Mouse (Mus musculus) lung, adult 2 months (tissue): Measurements from ENCODE around the gene Nt5c3b. TPM values are rescaled to one million over a fixed set of nuclear protein-coding genes. Genes with fewer than 3 reads are reported as not detected.
A peak's percentile ranks its signal among the peaks of the same experiment; 100 is the strongest.

Experiments used
- DNase-seq: peaks from one replicate; pipeline ENCODE4 v3.0.0; 2022
- H3K4me1 ChIP-seq: fragments of 200-500 bp; 2 replicates; pipeline ENCODE4 v1.6.1; 2011; ENCODE audit warnings: low read length; ENCODE audit not compliant: control insufficient read depth, insufficient read depth
- H3K4me3 ChIP-seq: fragments of 200-500 bp; replicated peaks from 2 replicates; pipeline ENCODE3; 2011; ENCODE audit warnings: low read depth, mild to moderate bottlenecking, control low read depth, low read length; ENCODE audit errors: extremely low read depth
- CTCF ChIP-seq: fragments of 200-500 bp; IDR thresholded peaks from 2 replicates; pipeline ENCODE4 v1.5.1; 2011; ENCODE audit warnings: mild to moderate bottlenecking, low read length, control low read depth; ENCODE audit not compliant: insufficient read depth
- POLR2A ChIP-seq: fragments of 200-500 bp; IDR thresholded peaks from 2 replicates; pipeline ENCODE4 v1.6.1; 2011; ENCODE audit warnings: low read depth, mild to moderate bottlenecking, control low read depth, low read length, borderline replicate concordance; ENCODE audit errors: extremely low read depth
- WGBS: fragments of 180-500 bp; shearing (Covaris S2); methylation state at CpG from one replicate; pipeline ENCODE4 v1.1.7; 2018; 5-methylcytosine and 5-hydroxymethylcytosine counted together
- polyA plus RNA-seq: library from polyadenylated mRNA; depleted of rRNA; stranded (reverse); fragments of >200 nt; gene quantifications from 2 replicates; pipeline ENCODE4 v1.2.3, GENCODE M21; 2012

Nt5c3b gene
- polyA plus RNA-seq, 1 experiment = 31.5 TPM

- H3K4me1 ChIP-seq = peaks cover 20% of the 10 kb centered on the region
- no peak for TF ChIP-seq POLR2A
- TF ChIP-seq CTCF = no peak
- peak; percentile 28 for DNase-seq
- H3K4me3 ChIP-seq = no peak overlapping the region
- 36% methylated on average over 6 of the region's 6 CpGs for WGBS
These were observed 39.4 kb downstream of the Nt5c3b start for GRCm38 (mm10) chr11:100402240-100402639.

- DNase-seq = no peak
- 72% methylated on average over 6 of the region's 6 CpGs for WGBS
- Histone ChIP-seq H3K4me3 (no peak overlapping the region), H3K4me1 (peaks cover 20% of the 10 kb centered on the region)
- no peak for TF ChIP-seq CTCF
- no peak for TF ChIP-seq POLR2A
These were observed 40.8 kb downstream of the Nt5c3b start for GRCm38 (mm10) chr11:100400842-100401241.

GRCm38 (mm10) chr11:100399727-100400538, 41.7 kb downstream of the Nt5c3b start:
- Histone ChIP-seq H3K4me1 (peaks cover 22% of the 10 kb centered on the region), H3K4me3 (no peak overlapping the region)
- 53% methylated on average over 12 of the region's 12 CpGs for WGBS
- no peak for DNase-seq
- TF ChIP-seq POLR2A (no peak), CTCF (no peak)

- WGBS = 43% methylated on average over 9 of the region's 9 CpGs
- H3K4me3 ChIP-seq = no peak overlapping the region
- TF ChIP-seq CTCF = no peak
- no peak for TF ChIP-seq POLR2A
- DNase-seq = peak; percentile 25
- H3K4me1 ChIP-seq = peaks cover 27% of the 10 kb centered on the region
These were observed 42.3 kb downstream of the Nt5c3b start for GRCm38 (mm10) chr11:100399320-100399719.

GRCm38 (mm10) chr11:100398517-100398916, 43.1 kb downstream of the Nt5c3b start:
- Histone ChIP-seq H3K4me1 (peaks cover 32% of the 10 kb centered on the region), H3K4me3 (no peak overlapping the region)
- WGBS = 86% methylated on average over 7 of the region's 7 CpGs
- no peak for TF ChIP-seq POLR2A
- no peak for TF ChIP-seq CTCF
- DNase-seq = no peak

- H3K4me1 ChIP-seq = peaks cover 33% of the 10 kb centered on the region
- peak within 1 kb of the TSS; percentile 97 for H3K4me3 ChIP-seq
- TF ChIP-seq CTCF (no peak), POLR2A (peak; percentile 99)
- DNase-seq = peak; percentile 99
- WGBS = 2% methylated on average over 37 of the region's 37 CpGs
These were observed 43.8 kb downstream of the Nt5c3b start, which contains the start of gene Jup for GRCm38 (mm10) chr11:100397600-100398389. TSS of gene Jup (minus strand) at chr11:100397763.

- Histone ChIP-seq H3K4me1 (peaks cover 37% of the 10 kb centered on the region), H3K4me3 (peak overlapping the region; percentile 97)
- no peak for TF ChIP-seq CTCF
- no peak; the same call in 1 of the 2 replicates for TF ChIP-seq POLR2A
- WGBS = under 1% methylated on average over 42 of the region's 42 CpGs
- peak; percentile 71 for DNase-seq
These were observed 44.6 kb downstream of the Nt5c3b start for GRCm38 (mm10) chr11:100396886-100397599.

- peak overlapping the region; percentile 97 for H3K4me3 ChIP-seq
- DNase-seq = peak; percentile 60
- H3K4me1 ChIP-seq = peaks cover 43% of the 10 kb centered on the region
- 16% methylated on average over 17 of the region's 17 CpGs for WGBS
- TF ChIP-seq POLR2A (peak; percentile 44; the same call in 1 of the 2 replicates), CTCF (no peak)
These were observed 45.6 kb downstream of the Nt5c3b start for GRCm38 (mm10) chr11:100395861-100396631.

GRCm38 (mm10) chr11:100395200-100395599, 46.4 kb downstream of the Nt5c3b start:
- TF ChIP-seq POLR2A = no peak
- TF ChIP-seq CTCF = no peak
- H3K4me1 ChIP-seq = peaks cover 51% of the 10 kb centered on the region
- peak; percentile 73 for DNase-seq
- peak overlapping the region; percentile 97 for H3K4me3 ChIP-seq
- WGBS = 14% methylated on average over 11 of the region's 11 CpGs
